Comparison of ENCODE assay signal across 11 mouse cellular contexts in the genomic region with DNA sequence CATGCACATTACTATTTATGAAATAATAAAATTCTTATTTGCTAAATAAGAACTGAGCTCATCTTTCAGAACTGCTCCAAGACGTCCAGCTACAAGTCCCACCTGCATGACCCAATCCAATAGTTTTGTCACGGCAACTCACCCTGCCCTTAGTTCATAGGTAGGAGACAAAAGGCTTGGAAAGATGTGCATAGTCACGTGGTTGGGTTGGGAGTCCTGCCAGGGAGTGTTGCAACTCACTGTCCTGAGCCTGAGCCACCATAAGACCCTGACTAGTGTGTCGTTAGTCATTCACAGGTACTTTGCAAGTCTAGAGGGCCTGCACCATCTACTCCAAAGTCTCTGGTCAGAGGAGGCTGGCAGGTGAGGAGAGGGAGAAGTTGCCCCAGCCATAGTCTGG. TPM values are rescaled to one million over a fixed set of nuclear protein-coding genes. Genes with fewer than 3 reads are reported as not detected.
DNase-seq lines count a peak whose midpoint lies in the region; ATAC-seq and TF ChIP-seq lines count a peak whose summit lies in the region.
"Had no signal": no experiment of that assay in that cellular context is flagged by ENCODE, and none has a peak within 500 bp of the region (broad histone marks: within the 10 kb centered on the region; RNA-seq: fewer than 3 reads in every experiment).

No protein-coding gene starts in this region.

- H3K4me1 ChIP-seq in heart, embryonic 11.5 days (ENCODE audit: control insufficient read depth, insufficient read depth, low read length): no peaks in the 10 kb centered on the region
- no peaks in the 10 kb centered on the region for H3K4me1 ChIP-seq in liver, postnatal 0 days (ENCODE audit: insufficient read depth)
- no peaks in the 10 kb centered on the region for H3K4me1 ChIP-seq in liver, embryonic 11.5 days (replicated peaks; ENCODE audit: control insufficient read depth, insufficient read depth, low read length)
- H3K4me1 ChIP-seq in hindbrain, embryonic 12.5 days: peaks cover 3% of the 10 kb centered on the region; the same call in 1 of the 2 replicates

- no peak overlapping the region for H3K9ac ChIP-seq in heart, embryonic 11.5 days (ENCODE audit: low read depth, low read length)
- H3K9ac ChIP-seq in liver, postnatal 0 days (replicated peaks): no peak overlapping the region
- H3K9ac ChIP-seq in liver, embryonic 11.5 days (ENCODE audit: low read depth, low read length): no peak overlapping the region
- no peak overlapping the region for H3K9ac ChIP-seq in hindbrain, embryonic 12.5 days

- no peak for ATAC-seq in heart, embryonic 11.5 days (replicated peaks; ENCODE audit: insufficient number of reproducible peaks, low FRiP score, low TSS enrichment)
- peak; percentile 58; the same call in 1 of the 2 replicates for ATAC-seq in liver, postnatal 0 days
- ATAC-seq in liver, embryonic 11.5 days (replicated peaks; ENCODE audit: low FRiP score): no peak
- ATAC-seq in hindbrain, embryonic 12.5 days (ENCODE audit: low FRiP score): no peak
- ATAC-seq in frontal cortex, adult (ENCODE audit: low TSS enrichment): no peak

- DNase-seq in heart, adult 11 months: peak; percentile 93
- DNase-seq in liver, postnatal 0 days: peak; percentile 69
- DNase-seq in liver, embryonic 11.5 days (ENCODE audit: low spot score): no peak
- peak; percentile 13 for DNase-seq in adipocyte (ENCODE audit: low spot score)
- DNase-seq in kidney, postnatal 25 days: peak; percentile 61 to 69
- DNase-seq: thymus, postnatal 14 days had no signal

- no peaks in the 10 kb centered on the region for H3K36me3 ChIP-seq in heart, embryonic 11.5 days (ENCODE audit: control insufficient read depth, insufficient read depth, low read length)
- no peaks in the 10 kb centered on the region for H3K36me3 ChIP-seq in liver, postnatal 0 days (replicated peaks; ENCODE audit: insufficient read depth, low read length)
- no peaks in the 10 kb centered on the region for H3K36me3 ChIP-seq in liver, embryonic 11.5 days (ENCODE audit: control insufficient read depth, insufficient read depth, low read length)
- H3K36me3 ChIP-seq in hindbrain, embryonic 12.5 days: no peaks in the 10 kb centered on the region
- H3K36me3 ChIP-seq: forebrain, embryonic 10.5 days; hindbrain, embryonic 10.5 days had no signal

- H3K27me3 ChIP-seq in heart, embryonic 11.5 days (ENCODE audit: control insufficient read depth, insufficient read depth, low read length): no peaks in the 10 kb centered on the region
- no peaks in the 10 kb centered on the region for H3K27me3 ChIP-seq in liver, postnatal 0 days (ENCODE audit: insufficient read depth, low read length)
- H3K27me3 ChIP-seq in liver, embryonic 11.5 days (replicated peaks; ENCODE audit: control insufficient read depth, insufficient read depth, low read length): no peaks in the 10 kb centered on the region
- no peaks in the 10 kb centered on the region for H3K27me3 ChIP-seq in hindbrain, embryonic 12.5 days

- H3K9me3 ChIP-seq in heart, embryonic 11.5 days (replicated peaks; ENCODE audit: control insufficient read depth, low read length): no peaks in the 10 kb centered on the region
- no peaks in the 10 kb centered on the region for H3K9me3 ChIP-seq in liver, postnatal 0 days (ENCODE audit: low read length)
- H3K9me3 ChIP-seq in liver, embryonic 11.5 days (ENCODE audit: control insufficient read depth, low read length): no peaks in the 10 kb centered on the region
- no peaks in the 10 kb centered on the region for H3K9me3 ChIP-seq in hindbrain, embryonic 12.5 days (replicated peaks)
- H3K9me3 ChIP-seq: forebrain, embryonic 10.5 days; hindbrain, embryonic 10.5 days had no signal

- H3K27ac ChIP-seq in heart, embryonic 11.5 days (ENCODE audit: low read depth, low read length): no peak overlapping the region
- no peak overlapping the region for H3K27ac ChIP-seq in liver, postnatal 0 days (ENCODE audit: low read depth)
- H3K27ac ChIP-seq in liver, embryonic 11.5 days (ENCODE audit: low read depth, low read length): no peak overlapping the region
- no peak overlapping the region for H3K27ac ChIP-seq in hindbrain, embryonic 12.5 days

- TF ChIP-seq EP300 in liver, postnatal 0 days (IDR thresholded peaks at IDR 0.05; ENCODE audit: low read depth): no peak

- 66% methylated on average over 4 of the region's 4 CpGs for WGBS in heart, embryonic 11.5 days (ENCODE audit: insufficient replicate concordance)
- WGBS in liver, postnatal 0 days (ENCODE audit: insufficient replicate concordance): 46% methylated on average over 4 of the region's 4 CpGs
- 68% methylated on average over 4 of the region's 4 CpGs for WGBS in liver, embryonic 11.5 days
- WGBS in hindbrain, embryonic 12.5 days: 65% methylated on average over 4 of the region's 4 CpGs

- H3K4me2 ChIP-seq in heart, embryonic 11.5 days: no peak overlapping the region
- no peak overlapping the region for H3K4me2 ChIP-seq in liver, postnatal 0 days (ENCODE audit: low read depth, low read length)
- H3K4me2 ChIP-seq in liver, embryonic 11.5 days: no peak overlapping the region
- H3K4me2 ChIP-seq in hindbrain, embryonic 12.5 days (replicated peaks): no peak overlapping the region

- no peak overlapping the region for H3K4me3 ChIP-seq in heart, embryonic 11.5 days (ENCODE audit: low read depth, low read length)
- H3K4me3 ChIP-seq in liver, postnatal 0 days (ENCODE audit: low read depth, low read length): no peak overlapping the region
- H3K4me3 ChIP-seq in liver, embryonic 11.5 days (ENCODE audit: low read depth, low read length): no peak overlapping the region
- no peak overlapping the region for H3K4me3 ChIP-seq in hindbrain, embryonic 12.5 days
- H3K4me3 ChIP-seq: forebrain, embryonic 10.5 days; hindbrain, embryonic 10.5 days had no signal

- TF ChIP-seq CTCF in liver, postnatal 0 days (IDR thresholded peaks at IDR 0.05; ENCODE audit: low read depth): no peak

RNA-seq across cellular contexts. Expression of a gene that starts 38.6 kb away (rescaled TPM):
- 2.3 and 2.4 TPM in 2 replicates for polyA plus RNA-seq in heart, embryonic 11.5 days (2014; fragmentation: Nextera tagmentation; extraction: Ambion mirVana)
- 0.13 and 0.15 TPM in 2 replicates for polyA plus RNA-seq in liver, postnatal 0 days (2015; fragmentation: Nextera tagmentation; extraction: Ambion mirVana)
- polyA plus RNA-seq in liver, embryonic 11.5 days (2014; fragmentation: Nextera tagmentation; extraction: Ambion mirVana): 0.81 and 1.4 TPM in 2 replicates
- polyA plus RNA-seq in hindbrain, embryonic 12.5 days (2016; fragmentation: Nextera tagmentation; extraction: Ambion mirVana): 14.3 and 17.4 TPM in 2 replicates

RNA-seq across cellular contexts. Expression of a gene that starts 51.5 kb away (rescaled TPM):
- 36.5 and 37.5 TPM in 2 replicates for polyA plus RNA-seq in heart, embryonic 11.5 days (2014; fragmentation: Nextera tagmentation; extraction: Ambion mirVana)
- 6.9 and 7.7 TPM in 2 replicates for polyA plus RNA-seq in liver, postnatal 0 days (2015; fragmentation: Nextera tagmentation; extraction: Ambion mirVana)
- 60.4 and 61.5 TPM in 2 replicates for polyA plus RNA-seq in liver, embryonic 11.5 days (2014; fragmentation: Nextera tagmentation; extraction: Ambion mirVana)
- polyA plus RNA-seq in hindbrain, embryonic 12.5 days (2016; fragmentation: Nextera tagmentation; extraction: Ambion mirVana): 30.7 and 32.3 TPM in 2 replicates

RNA-seq across cellular contexts. Expression of a gene that starts 51.5 kb away (rescaled TPM):
- polyA plus RNA-seq in heart, embryonic 11.5 days (2014; fragmentation: Nextera tagmentation; extraction: Ambion mirVana): 41.7 and 47.0 TPM in 2 replicates
- polyA plus RNA-seq in liver, postnatal 0 days (2015; fragmentation: Nextera tagmentation; extraction: Ambion mirVana): 10.3 and 10.6 TPM in 2 replicates
- 32.4 and 33.5 TPM in 2 replicates for polyA plus RNA-seq in liver, embryonic 11.5 days (2014; fragmentation: Nextera tagmentation; extraction: Ambion mirVana)
- 83.8 and 88.4 TPM in 2 replicates for polyA plus RNA-seq in hindbrain, embryonic 12.5 days (2016; fragmentation: Nextera tagmentation; extraction: Ambion mirVana)
